Mouse (Mus musculus) thymus, adult 2 months (tissue): Measurements from ENCODE around the gene Shank1. TPM values are rescaled to one million over a fixed set of nuclear protein-coding genes. Genes with fewer than 3 reads are reported as not detected.

ENCODE experiments used
- DNase-seq: peaks from one replicate; pipeline ENCODE4 v3.0.0; 2021
- H3K27ac ChIP-seq: fragments of 200-500 bp; 2 replicates; pipeline ENCODE4 v1.5.1; 2012; ENCODE audit warnings: low read length, control low read depth; ENCODE audit not compliant: control insufficient read depth, insufficient read depth
- H3K27me3 ChIP-seq: fragments of 200-500 bp; 2 replicates; pipeline ENCODE4 v1.6.1; 2012; ENCODE audit warnings: mild to moderate bottlenecking, low read length, moderate library complexity, mixed read lengths; ENCODE audit not compliant: control insufficient read depth, insufficient read depth
- H3K36me3 ChIP-seq: fragments of 200-500 bp; 2 replicates; pipeline ENCODE4 v1.6.1; 2012; ENCODE audit warnings: mild to moderate bottlenecking, low read length, moderate library complexity; ENCODE audit not compliant: control insufficient read depth, insufficient read depth
- H3K4me1 ChIP-seq: fragments of 200-500 bp; replicated peaks from 2 replicates; pipeline ENCODE4 v1.6.1; 2012; ENCODE audit warnings: low read length; ENCODE audit not compliant: control insufficient read depth, insufficient read depth
- H3K4me3 ChIP-seq: fragments of 200-500 bp; 2 replicates; pipeline ENCODE4 v1.5.1; 2012; ENCODE audit warnings: mild to moderate bottlenecking, low read length, control low read depth, moderate library complexity; ENCODE audit not compliant: control insufficient read depth, insufficient read depth
- CTCF ChIP-seq: fragments of 200-500 bp; IDR thresholded peaks from 2 replicates; pipeline ENCODE4 v1.5.1; 2012; ENCODE audit warnings: mild to moderate bottlenecking, control low read depth, low read length, moderate library complexity, borderline replicate concordance; ENCODE audit not compliant: control insufficient read depth, poor library complexity, insufficient read depth; ENCODE audit errors: extremely low read depth
- POLR2A ChIP-seq: fragments of 200-500 bp; IDR thresholded peaks from 2 replicates; pipeline ENCODE4 v1.6.1; 2012; ENCODE audit warnings: mild to moderate bottlenecking, low read length, control low read depth, moderate library complexity; ENCODE audit not compliant: control insufficient read depth, poor library complexity, insufficient read depth; ENCODE audit errors: extremely low read depth
- WGBS: fragments of 180-500 bp; shearing (Covaris S2); methylation state at CpG from one replicate; pipeline ENCODE4 v1.1.7; 2018; 5-methylcytosine and 5-hydroxymethylcytosine counted together
- polyA plus RNA-seq: library from polyadenylated mRNA; depleted of rRNA; stranded (reverse); fragments of >200 nt; gene quantifications from 2 replicates; pipeline ENCODE4 v1.2.3, GENCODE M21; 2012

Shank1 gene
- polyA plus RNA-seq, 1 experiment = 1.9 TPM

GRCm38 (mm10) chr7:44271309-44271708, 38.7 kb upstream of the Shank1 start:
- TF ChIP-seq POLR2A (no peak), CTCF (no peak)
- no peaks in the 10 kb centered on the region for H3K36me3 ChIP-seq
- H3K27ac ChIP-seq = no peak overlapping the region
- 79% methylated on average over 2 of the region's 2 CpGs for WGBS
- no peak for DNase-seq
- H3K27me3 ChIP-seq = no peaks in the 10 kb centered on the region
- H3K4me3 ChIP-seq = no peak overlapping the region
- H3K4me1 ChIP-seq = no peaks in the 10 kb centered on the region

GRCm38 (mm10) chr7:44272546-44272945, 37.5 kb upstream of the Shank1 start:
- Histone ChIP-seq H3K4me1 (no peaks in the 10 kb centered on the region), H3K27ac (no peak overlapping the region), H3K36me3 (no peaks in the 10 kb centered on the region), H3K4me3 (no peak overlapping the region), H3K27me3 (no peaks in the 10 kb centered on the region)
- WGBS = 59% methylated on average over 7 of the region's 7 CpGs
- TF ChIP-seq POLR2A (no peak), CTCF (no peak)
- no peak for DNase-seq

- H3K27ac ChIP-seq = no peak overlapping the region
- H3K4me1 ChIP-seq = no peaks in the 10 kb centered on the region
- TF ChIP-seq POLR2A = no peak
- no peak for TF ChIP-seq CTCF
- WGBS = 88% methylated on average over 7 of the region's 7 CpGs
- no peaks in the 10 kb centered on the region for H3K27me3 ChIP-seq
- H3K36me3 ChIP-seq = no peaks in the 10 kb centered on the region
- no peak overlapping the region for H3K4me3 ChIP-seq
- no peak for DNase-seq
Measured at GRCm38 (mm10) chr7:44273446-44273845, 36.6 kb upstream of the Shank1 start.

GRCm38 (mm10) chr7:44274096-44274495, 36.0 kb upstream of the Shank1 start:
- 79% methylated on average over 11 of the region's 11 CpGs for WGBS
- H3K27me3 ChIP-seq = no peaks in the 10 kb centered on the region

GRCm38 (mm10) chr7:44275546-44275945, 34.5 kb upstream of the Shank1 start:
- Histone ChIP-seq H3K27me3 (no peaks in the 10 kb centered on the region), H3K4me1 (no peaks in the 10 kb centered on the region), H3K4me3 (no peak overlapping the region), H3K36me3 (no peaks in the 10 kb centered on the region), H3K27ac (no peak overlapping the region)
- WGBS = 80% methylated on average over 3 of the region's 3 CpGs
- DNase-seq = no peak
- TF ChIP-seq POLR2A (no peak), CTCF (no peak)

More at GRCm38 (mm10) chr7:44274096-44274495, 36.0 kb upstream of the Shank1 start:
- no peaks in the 10 kb centered on the region for H3K36me3 ChIP-seq
- H3K4me3 ChIP-seq = no peak overlapping the region
- no peak for DNase-seq
- TF ChIP-seq CTCF = no peak
- no peak for TF ChIP-seq POLR2A
- H3K27ac ChIP-seq = no peak overlapping the region
- no peaks in the 10 kb centered on the region for H3K4me1 ChIP-seq

DNA sequence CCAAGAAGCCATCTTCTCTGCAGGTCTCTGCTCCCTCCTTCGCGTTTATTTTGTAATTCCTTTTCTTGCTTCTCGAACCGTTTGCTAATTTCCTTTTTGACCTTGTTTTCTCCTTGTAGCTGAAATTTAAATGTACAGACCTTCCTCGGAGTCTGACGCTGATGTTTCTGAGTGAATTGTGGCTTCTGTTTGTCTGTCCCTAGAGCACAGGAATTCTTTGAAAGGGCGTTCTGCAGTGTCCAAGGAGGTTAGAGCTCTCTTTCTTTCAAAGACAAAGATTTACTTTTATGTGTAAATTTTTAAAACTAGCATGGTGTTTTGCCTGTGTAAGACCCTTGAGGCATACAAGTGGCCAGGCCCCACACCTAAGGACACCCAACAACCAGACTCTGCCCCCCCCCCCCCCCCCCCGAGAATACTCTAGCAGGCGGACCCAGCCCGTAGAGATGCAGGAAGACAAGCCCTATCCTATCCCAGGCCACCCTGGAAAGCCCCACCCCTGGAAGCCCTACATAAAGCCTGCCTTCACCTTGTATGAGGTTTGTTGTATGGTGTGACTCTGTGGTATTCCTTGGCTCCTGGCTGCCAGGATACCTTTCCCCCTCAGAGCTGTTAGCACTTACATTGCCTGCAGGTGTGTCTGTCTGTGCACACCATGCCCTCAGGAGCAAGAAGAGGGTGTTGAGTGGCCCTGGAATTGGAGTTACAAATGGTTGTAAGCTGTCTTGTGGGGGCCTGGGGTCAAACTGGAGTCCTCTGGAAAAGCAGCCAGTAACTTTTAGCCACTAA, 33.4 kb upstream of the Shank1 start:
- no peaks in the 10 kb centered on the region for H3K36me3 ChIP-seq
- WGBS = 86% methylated on average over 10 of the region's 10 CpGs
- TF ChIP-seq POLR2A (no peak), CTCF (no peak)
- H3K27ac ChIP-seq = no peak overlapping the region
- no peaks in the 10 kb centered on the region for H3K27me3 ChIP-seq
- DNase-seq = no peak
- no peaks in the 10 kb centered on the region for H3K4me1 ChIP-seq
- no peak overlapping the region for H3K4me3 ChIP-seq
